Mouse (Mus musculus): Measurements from ENCODE around the gene Pias1. TPM values are rescaled to one million over a fixed set of nuclear protein-coding genes. Genes with fewer than 3 reads are reported as not detected.

The Pias1 gene
- polyA plus RNA-seq, 1 experiment from 2014 or later, result 42.7 TPM

DNA sequence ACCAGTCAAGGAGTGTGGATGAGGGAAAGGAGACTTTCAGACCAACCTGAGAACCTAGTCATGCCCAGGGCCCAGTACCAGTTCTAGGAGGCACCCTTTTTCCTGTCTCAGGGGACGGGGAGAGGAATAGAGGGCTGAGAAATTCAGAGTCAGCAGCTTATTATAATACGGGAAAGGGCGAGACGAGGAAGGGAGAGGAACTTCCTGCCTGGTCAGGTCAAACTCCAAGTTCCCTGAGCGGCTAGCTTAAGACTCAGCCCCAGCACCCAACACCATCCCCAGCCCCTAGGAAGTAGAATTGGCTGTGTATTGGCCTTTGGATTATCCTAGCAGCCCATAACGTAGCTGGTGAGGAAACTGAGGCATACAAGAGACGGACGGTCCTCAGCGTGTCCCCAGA lies 130.5 kb downstream of the Pias1 start:
- H3K27ac ChIP-seq (replicated peaks in 1 of 2; ENCODE audit: control insufficient read depth in 1 of 2, insufficient read depth in 1 of 2, low read depth in 2 of 2, low read length in 2 of 2), result 0 out of 4 replicates have a peak overlapping the region, but pooled peaks of 1 of the 2 experiments have one; percentile 19
- peaks cover 13 to 18% of the 10 kb centered on the region in 2 experiments; a peak in 3 of 4 replicates for H3K4me1 ChIP-seq (ENCODE audit: control insufficient read depth in 2 of 2, insufficient read depth in 2 of 2, low read length in 2 of 2)
- 72% methylated on average over 9 of the region's 9 CpGs for WGBS
- no peak overlapping the region for H3K9ac ChIP-seq (ENCODE audit: low read length)
- no peaks in the 10 kb centered on the region for H3K9me3 ChIP-seq (ENCODE audit: control insufficient read depth, low read length)
- no peaks in the 10 kb centered on the region for H3K36me3 ChIP-seq (ENCODE audit: control insufficient read depth, insufficient read depth, low read length)
- H3K27me3 ChIP-seq (ENCODE audit: control insufficient read depth, insufficient read depth, low read length), result no peaks in the 10 kb centered on the region
- H3K4me2 ChIP-seq (ENCODE audit: low read length), result no peak overlapping the region
- H3K4me3 ChIP-seq (ENCODE audit: control insufficient read depth in 1 of 2, insufficient read depth in 1 of 2, low read depth in 1 of 2, low read length in 2 of 2), result no peak overlapping the region
- no peak for ATAC-seq (ENCODE audit: insufficient number of reproducible peaks, insufficient read depth, low FRiP score, low read depth)

DNA sequence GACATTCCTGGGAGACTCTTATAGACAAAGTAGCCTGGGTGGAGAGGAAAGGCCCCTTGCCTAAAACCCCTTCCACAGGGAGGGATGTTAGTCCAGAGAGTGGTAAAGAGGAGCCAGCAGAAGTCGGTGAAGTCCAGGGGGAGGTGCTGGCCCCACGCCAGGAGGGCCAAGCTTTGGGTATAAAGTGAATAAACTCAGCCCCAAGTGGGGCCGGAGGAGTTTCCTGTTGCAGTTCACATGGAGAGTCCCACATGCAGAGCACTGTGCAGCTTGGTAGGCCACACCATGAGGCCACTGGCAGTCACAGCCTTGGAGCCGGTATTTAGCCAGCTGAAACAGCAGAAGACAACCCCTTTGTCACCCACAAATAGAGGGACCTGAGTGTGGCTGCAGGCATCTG lies 133.2 kb downstream of the Pias1 start:
- Histone ChIP-seq H3K36me3 (ENCODE audit: control insufficient read depth, insufficient read depth, low read length) (peaks cover 19% of the 10 kb centered on the region), H3K27me3 (ENCODE audit: control insufficient read depth, insufficient read depth, low read length) (no peaks in the 10 kb centered on the region), H3K27ac (replicated peaks in 1 of 2; ENCODE audit: control insufficient read depth in 1 of 2, insufficient read depth in 1 of 2, low read depth in 2 of 2, low read length in 2 of 2) (no peak overlapping the region), H3K9ac (ENCODE audit: low read length) (no peak overlapping the region), H3K9me3 (ENCODE audit: control insufficient read depth, low read length) (no peaks in the 10 kb centered on the region), H3K4me3 (ENCODE audit: control insufficient read depth in 1 of 2, insufficient read depth in 1 of 2, low read depth in 1 of 2, low read length in 2 of 2) (no peak overlapping the region), H3K4me2 (ENCODE audit: low read length) (no peak overlapping the region), H3K4me1 (ENCODE audit: control insufficient read depth in 2 of 2, insufficient read depth in 2 of 2, low read length in 2 of 2) (peaks cover 13 to 18% of the 10 kb centered on the region in 2 experiments; a peak in 3 of 4 replicates)
- WGBS, result 45% methylated on average over 4 of the region's 4 CpGs
- ATAC-seq (ENCODE audit: insufficient number of reproducible peaks, insufficient read depth, low FRiP score, low read depth), result no peak

DNA sequence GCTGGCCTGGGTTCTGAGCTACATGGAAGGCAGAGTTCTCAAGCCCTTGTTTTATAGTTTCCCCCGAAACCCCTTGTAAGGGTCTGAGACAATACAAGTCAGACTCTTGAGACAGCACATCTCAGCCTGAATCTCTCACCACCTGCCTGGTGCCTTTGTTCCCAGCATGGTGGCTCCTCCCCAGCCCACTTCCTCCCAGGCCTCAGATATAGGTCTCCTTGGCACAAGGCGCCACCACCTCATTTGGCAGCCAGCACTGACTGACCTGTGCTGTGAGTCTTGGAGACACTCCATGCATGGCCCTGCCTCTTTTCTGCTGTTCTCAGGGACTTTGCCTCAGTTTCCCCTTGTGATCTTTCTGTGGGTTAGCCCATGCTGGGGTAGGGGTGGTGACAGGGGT lies 136.2 kb downstream of the Pias1 start:
- H3K4me1 ChIP-seq (ENCODE audit: control insufficient read depth in 2 of 2, insufficient read depth in 2 of 2, low read length in 2 of 2), result peaks cover 7 to 9% of the 10 kb centered on the region in 2 experiments; a peak in 3 of 4 replicates
- WGBS, result 73% methylated on average over 2 of the region's 2 CpGs
- no peak overlapping the region for H3K4me2 ChIP-seq (ENCODE audit: low read length)
- H3K9ac ChIP-seq (ENCODE audit: low read length), result no peak overlapping the region
- no peak overlapping the region for H3K27ac ChIP-seq (replicated peaks in 1 of 2; ENCODE audit: control insufficient read depth in 1 of 2, insufficient read depth in 1 of 2, low read depth in 2 of 2, low read length in 2 of 2)
- peaks cover 29% of the 10 kb centered on the region for H3K36me3 ChIP-seq (ENCODE audit: control insufficient read depth, insufficient read depth, low read length)
- no peaks in the 10 kb centered on the region for H3K9me3 ChIP-seq (ENCODE audit: control insufficient read depth, low read length)
- no peaks in the 10 kb centered on the region for H3K27me3 ChIP-seq (ENCODE audit: control insufficient read depth, insufficient read depth, low read length)
- no peak overlapping the region for H3K4me3 ChIP-seq (ENCODE audit: control insufficient read depth in 1 of 2, insufficient read depth in 1 of 2, low read depth in 1 of 2, low read length in 2 of 2)
- ATAC-seq (ENCODE audit: insufficient number of reproducible peaks, insufficient read depth, low FRiP score, low read depth), result no peak

DNA sequence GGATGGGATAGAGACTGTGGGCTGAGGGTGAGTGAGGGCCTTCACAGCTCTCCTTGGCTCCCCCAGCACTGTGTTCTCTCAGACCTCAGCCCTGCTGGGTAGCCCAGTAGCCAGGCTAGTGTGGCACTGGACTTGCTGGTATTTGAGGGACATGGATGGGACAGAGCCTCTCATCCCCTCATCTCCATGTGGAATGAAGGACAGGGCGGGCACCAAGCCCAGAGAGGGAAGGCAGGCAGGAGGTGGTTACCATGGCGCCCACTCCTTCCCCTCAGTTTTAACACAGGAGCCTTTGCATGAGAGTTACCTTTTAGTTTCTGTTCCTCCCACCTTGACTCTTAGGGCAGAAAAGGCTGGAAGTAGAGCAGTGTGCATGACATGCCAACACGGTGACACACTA lies 139.1 kb downstream of the Pias1 start:
- H3K27me3 ChIP-seq (ENCODE audit: control insufficient read depth, insufficient read depth, low read length), result no peaks in the 10 kb centered on the region
- WGBS, result 83% methylated on average over 3 of the region's 3 CpGs
- H3K36me3 ChIP-seq (ENCODE audit: control insufficient read depth, insufficient read depth, low read length), result peaks cover 31% of the 10 kb centered on the region
- H3K9me3 ChIP-seq (ENCODE audit: control insufficient read depth, low read length), result no peaks in the 10 kb centered on the region
- peaks cover 4 to 5% of the 10 kb centered on the region in 2 experiments; a peak in 3 of 4 replicates for H3K4me1 ChIP-seq (ENCODE audit: control insufficient read depth in 2 of 2, insufficient read depth in 2 of 2, low read length in 2 of 2)
- H3K4me3 ChIP-seq (ENCODE audit: control insufficient read depth in 1 of 2, insufficient read depth in 1 of 2, low read depth in 1 of 2, low read length in 2 of 2), result no peak overlapping the region
- no peak for ATAC-seq (ENCODE audit: insufficient number of reproducible peaks, insufficient read depth, low FRiP score, low read depth)
- H3K27ac ChIP-seq (replicated peaks in 1 of 2; ENCODE audit: control insufficient read depth in 1 of 2, insufficient read depth in 1 of 2, low read depth in 2 of 2, low read length in 2 of 2), result no peak overlapping the region
- H3K9ac ChIP-seq (ENCODE audit: low read length), result no peak overlapping the region
- no peak overlapping the region for H3K4me2 ChIP-seq (ENCODE audit: low read length)

DNA sequence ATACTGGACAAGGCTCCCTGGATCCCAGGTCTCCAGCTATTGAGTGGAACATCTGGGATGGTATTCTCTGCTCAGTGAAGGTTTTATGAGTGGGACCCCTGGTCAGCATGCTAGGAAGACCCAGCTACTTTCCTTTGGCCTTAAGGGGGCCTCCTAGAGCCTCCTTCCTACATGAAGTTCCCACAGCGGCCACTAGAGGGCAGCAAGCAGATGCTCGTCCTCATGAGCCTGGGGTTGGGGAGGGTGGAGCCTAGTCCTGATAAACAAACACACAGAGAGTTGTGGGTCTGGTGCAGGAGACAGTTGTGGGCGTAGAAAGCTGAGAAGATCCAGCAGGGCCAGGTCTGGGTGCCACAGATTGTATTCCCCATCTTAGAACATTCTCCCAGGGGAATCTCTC lies 140.0 kb downstream of the Pias1 start:
- Histone ChIP-seq H3K4me3 (ENCODE audit: control insufficient read depth in 1 of 2, insufficient read depth in 1 of 2, low read depth in 1 of 2, low read length in 2 of 2) (no peak overlapping the region), H3K4me1 (ENCODE audit: control insufficient read depth in 2 of 2, insufficient read depth in 2 of 2, low read length in 2 of 2) (peaks cover 4 to 5% of the 10 kb centered on the region in 2 experiments; a peak in 3 of 4 replicates), H3K4me2 (ENCODE audit: low read length) (no peak overlapping the region), H3K36me3 (ENCODE audit: control insufficient read depth, insufficient read depth, low read length) (peaks cover 31% of the 10 kb centered on the region), H3K27me3 (ENCODE audit: control insufficient read depth, insufficient read depth, low read length) (no peaks in the 10 kb centered on the region), H3K9me3 (ENCODE audit: control insufficient read depth, low read length) (no peaks in the 10 kb centered on the region), H3K27ac (replicated peaks in 1 of 2; ENCODE audit: control insufficient read depth in 1 of 2, insufficient read depth in 1 of 2, low read depth in 2 of 2, low read length in 2 of 2) (no peak overlapping the region), H3K9ac (ENCODE audit: low read length) (0 out of 2 replicates have a peak overlapping the region, but pooled peaks have one; percentile 4)
- 0% methylated on average over 3 of the region's 3 CpGs for WGBS
- ATAC-seq (ENCODE audit: insufficient number of reproducible peaks, insufficient read depth, low FRiP score, low read depth), result 0 out of 2 replicates have a peak, but pooled peaks have one; percentile 41

DNA sequence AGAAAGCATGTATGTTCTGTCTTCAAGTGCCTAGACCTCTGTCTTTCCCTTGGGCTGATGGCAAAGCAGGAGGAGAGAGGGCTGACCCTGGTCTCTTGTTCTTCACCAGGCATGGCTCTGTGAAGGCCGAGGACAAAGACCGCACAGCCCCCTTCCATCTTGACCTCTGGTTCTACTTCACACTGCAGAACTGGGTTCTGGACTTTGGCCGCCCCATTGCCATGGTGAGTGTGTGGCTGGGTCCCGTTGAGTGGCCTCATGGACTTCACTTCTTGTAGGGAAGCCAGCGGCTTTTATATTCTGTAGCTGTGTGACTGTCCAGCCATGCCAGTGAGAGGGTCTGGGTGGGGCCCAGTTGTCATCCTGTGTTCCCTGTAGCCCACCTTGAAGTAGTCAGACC lies 143.3 kb downstream of the Pias1 start:
- no peaks in the 10 kb centered on the region for H3K27me3 ChIP-seq (ENCODE audit: control insufficient read depth, insufficient read depth, low read length)
- H3K9ac ChIP-seq (ENCODE audit: low read length), result no peak overlapping the region
- H3K4me2 ChIP-seq (ENCODE audit: low read length), result no peak overlapping the region
- WGBS, result 97% methylated on average over 5 of the region's 5 CpGs
- H3K9me3 ChIP-seq (ENCODE audit: control insufficient read depth, low read length), result no peaks in the 10 kb centered on the region
- H3K4me1 ChIP-seq (ENCODE audit: control insufficient read depth in 2 of 2, insufficient read depth in 2 of 2, low read length in 2 of 2), result peaks cover 7 to 11% of the 10 kb centered on the region in 2 experiments
- no peak for ATAC-seq (ENCODE audit: insufficient number of reproducible peaks, insufficient read depth, low FRiP score, low read depth)
- H3K36me3 ChIP-seq (ENCODE audit: control insufficient read depth, insufficient read depth, low read length), result peaks cover 12% of the 10 kb centered on the region; the same call in 1 of the 2 replicates
- H3K4me3 ChIP-seq (ENCODE audit: control insufficient read depth in 1 of 2, insufficient read depth in 1 of 2, low read depth in 1 of 2, low read length in 2 of 2), result no peak overlapping the region
- H3K27ac ChIP-seq (replicated peaks in 1 of 2; ENCODE audit: control insufficient read depth in 1 of 2, insufficient read depth in 1 of 2, low read depth in 2 of 2, low read length in 2 of 2), result no peak overlapping the region

DNA sequence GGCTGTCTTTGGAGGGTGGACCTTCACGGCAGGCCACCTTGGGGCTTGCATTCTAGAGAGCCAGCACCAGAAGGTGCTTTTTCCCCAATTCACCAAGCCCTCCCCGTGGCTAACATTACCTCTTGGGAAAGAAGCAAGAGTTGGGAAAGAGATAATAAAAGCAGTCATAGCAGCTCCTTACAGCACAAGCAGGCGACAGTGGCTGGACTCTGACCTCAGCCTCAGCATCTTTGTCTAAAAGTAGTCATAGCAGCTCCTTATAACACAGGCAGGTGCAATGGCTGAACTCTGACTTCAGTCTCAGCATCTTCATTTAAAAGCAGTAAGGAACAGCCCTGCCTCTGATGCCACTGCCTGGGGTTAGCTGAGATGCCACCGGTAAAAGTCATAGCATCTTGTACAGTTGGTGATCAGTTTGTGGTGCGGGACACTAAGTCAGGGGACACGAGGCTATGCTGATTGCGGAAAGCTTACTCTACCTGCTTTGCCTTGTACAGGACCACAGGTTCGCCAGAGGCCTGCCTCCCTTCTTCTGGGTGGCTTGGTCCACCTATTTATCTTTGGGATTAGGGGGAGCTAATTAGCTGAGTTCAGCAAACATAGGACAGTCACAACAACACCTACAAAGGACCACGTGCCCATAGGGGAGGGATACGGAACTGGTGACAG lies 144.2 kb downstream of the Pias1 start:
- no peak for ATAC-seq (ENCODE audit: insufficient number of reproducible peaks, insufficient read depth, low FRiP score, low read depth)
- no peak overlapping the region for H3K4me3 ChIP-seq (ENCODE audit: control insufficient read depth in 1 of 2, insufficient read depth in 1 of 2, low read depth in 1 of 2, low read length in 2 of 2)
- no peaks in the 10 kb centered on the region for H3K27me3 ChIP-seq (ENCODE audit: control insufficient read depth, insufficient read depth, low read length)
- peaks cover 9% of the 10 kb centered on the region; the same call in 1 of the 2 replicates for H3K36me3 ChIP-seq (ENCODE audit: control insufficient read depth, insufficient read depth, low read length)
- no peak overlapping the region for H3K4me2 ChIP-seq (ENCODE audit: low read length)
- H3K4me1 ChIP-seq (ENCODE audit: control insufficient read depth in 2 of 2, insufficient read depth in 2 of 2, low read length in 2 of 2), result peaks cover 12 to 17% of the 10 kb centered on the region in 2 experiments
- WGBS, result 72% methylated on average over 10 of the region's 10 CpGs
- H3K9ac ChIP-seq (ENCODE audit: low read length), result no peak overlapping the region
- no peak overlapping the region for H3K27ac ChIP-seq (replicated peaks in 1 of 2; ENCODE audit: control insufficient read depth in 1 of 2, insufficient read depth in 1 of 2, low read depth in 2 of 2, low read length in 2 of 2)
- no peaks in the 10 kb centered on the region for H3K9me3 ChIP-seq (ENCODE audit: control insufficient read depth, low read length)

All from heart, embryonic 14.5 days (tissue).